Mouse (Mus musculus): ENCODE results near the gene Gm4787. TPM values are rescaled to one million over a fixed set of nuclear protein-coding genes. Genes with fewer than 3 reads are reported as not detected.
A peak's percentile ranks its signal among the peaks of the same experiment; 100 is the strongest.
"Not testable (repeated sequence)": the region's sequence is repeated elsewhere in the genome, so short reads cannot be mapped to it uniquely, and the experiment has no call there.

The Gm4787 gene
- 0.96 and 1.1 TPM in 2 replicates for polyA plus RNA-seq (2012; rRNA removed)
- polyA plus RNA-seq (2014; fragmentation: Nextera tagmentation; extraction: Ambion mirVana): 0.19 and 0.22 TPM in 2 replicates

DNA sequence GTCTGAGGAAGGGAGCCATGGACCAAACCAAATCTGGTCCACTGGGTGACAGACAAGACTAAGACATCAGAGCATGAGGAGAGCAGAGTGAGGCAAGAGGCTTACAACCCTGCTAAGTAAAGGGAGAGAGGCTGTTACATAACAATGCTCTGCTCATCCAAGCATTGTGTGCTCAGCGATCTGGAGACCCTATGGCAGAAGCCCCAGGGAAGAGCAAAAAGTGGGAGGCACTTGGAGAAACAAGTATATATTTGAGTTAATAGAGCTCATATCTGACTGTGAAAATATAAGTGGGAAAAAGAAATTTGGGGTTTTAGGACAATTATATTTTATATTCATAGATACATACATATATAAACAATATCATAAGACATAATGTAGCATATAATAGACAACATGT is at the start of gene Gm4787:
Gm4787 (minus strand) TSS at position 101 of the 400 bp plus-strand sequence.
- not testable (repeated sequence) for H3K4me2 ChIP-seq (replicated peaks; ENCODE audit: low read depth, low read length, severe bottlenecking); H3K27ac ChIP-seq (replicated peaks; ENCODE audit: low read depth, low read length); H3K27me3 ChIP-seq (ENCODE audit: control insufficient read depth, insufficient read depth, low read length); H3K9me3 ChIP-seq (ENCODE audit: control insufficient read depth, low read length); ATAC-seq (ENCODE audit: low FRiP score, low read depth); H3K36me3 ChIP-seq (ENCODE audit: control insufficient read depth, insufficient read depth, low read length); H3K4me3 ChIP-seq (replicated peaks; ENCODE audit: low read length); DNase-seq (ENCODE audit: low spot score); H3K4me1 ChIP-seq (ENCODE audit: control insufficient read depth, insufficient read depth, low read length); H3K9ac ChIP-seq (ENCODE audit: low read depth, low read length, severe bottlenecking)
- WGBS: 91% methylated on average over 1 of the region's 1 CpGs

DNA sequence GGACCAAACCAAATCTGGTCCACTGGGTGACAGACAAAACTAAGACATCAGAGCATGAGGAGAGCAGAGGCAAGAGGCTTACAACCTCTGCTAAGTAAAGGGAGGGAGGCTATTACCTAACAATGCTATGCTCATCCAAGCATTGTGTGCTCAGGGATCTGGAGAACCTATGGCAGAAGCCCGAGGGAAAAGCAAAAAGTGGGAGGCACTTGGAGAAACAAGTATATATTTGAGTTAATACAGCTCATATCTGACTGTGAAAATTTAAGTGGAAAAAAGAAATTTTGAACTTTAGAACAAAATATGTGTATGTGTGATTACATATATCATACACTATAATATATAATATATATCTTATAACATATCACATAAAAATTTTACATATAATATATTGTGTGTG is 42.6 kb upstream of the Gm4787 start, which contains the start of gene Adam4:
Adam4 (minus strand) TSS at position 101 of the 400 bp plus-strand sequence.
- Histone ChIP-seq H3K4me3 (replicated peaks; ENCODE audit: low read length) (no peak within 1 kb of the TSS), H3K4me1 (ENCODE audit: control insufficient read depth, insufficient read depth, low read length) (no peaks in the 10 kb centered on the region), H3K9ac (ENCODE audit: low read depth, low read length, severe bottlenecking) (no peak within 1 kb of the TSS), H3K36me3 (ENCODE audit: control insufficient read depth, insufficient read depth, low read length) (0 out of 2 replicates have a peak, but pooled peaks cover 2% of the 10 kb centered on the region), H3K27ac (replicated peaks; ENCODE audit: low read depth, low read length) (no peak within 1 kb of the TSS), H3K27me3 (ENCODE audit: control insufficient read depth, insufficient read depth, low read length) (no peaks in the 10 kb centered on the region), H3K9me3 (ENCODE audit: control insufficient read depth, low read length) (0 out of 2 replicates have a peak, but pooled peaks cover 7% of the 10 kb centered on the region), H3K4me2 (replicated peaks; ENCODE audit: low read depth, low read length, severe bottlenecking) (no peak within 1 kb of the TSS)
- no peak for TF ChIP-seq POLR2A (IDR thresholded peaks at IDR 0.05; ENCODE audit: borderline replicate concordance, extremely low read depth, insufficient read depth, insufficient read length)
- no peak for ATAC-seq (ENCODE audit: low FRiP score, low read depth)
- 88% methylated on average over 1 of the region's 1 CpGs for WGBS
- no peak for DNase-seq (ENCODE audit: low spot score)

DNA sequence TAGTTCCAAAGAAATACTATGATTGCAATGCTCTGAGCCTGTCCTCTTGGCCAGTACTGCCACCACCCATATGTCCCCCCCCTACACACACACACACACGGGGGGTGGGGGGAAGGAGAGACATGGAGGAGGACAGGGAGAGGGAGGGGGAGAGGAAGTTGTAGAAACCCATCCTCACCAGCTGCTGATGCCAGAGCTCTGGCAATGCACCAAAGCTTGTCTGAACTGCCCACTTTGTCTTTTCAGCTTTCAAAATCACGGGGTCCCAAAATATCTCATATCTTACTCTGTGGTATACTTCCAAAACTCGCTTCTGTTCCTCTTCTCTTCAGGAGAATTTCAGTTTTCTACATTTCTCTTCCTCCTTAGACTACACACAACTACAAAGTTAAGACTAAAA is 33.9 kb upstream of the Gm4787 start:
- Histone ChIP-seq H3K36me3 (ENCODE audit: control insufficient read depth, insufficient read depth, low read length) (no peaks in the 10 kb centered on the region), H3K27ac (replicated peaks; ENCODE audit: low read depth, low read length) (no peak overlapping the region), H3K4me1 (ENCODE audit: control insufficient read depth, insufficient read depth, low read length) (no peaks in the 10 kb centered on the region), H3K4me2 (replicated peaks; ENCODE audit: low read depth, low read length, severe bottlenecking) (no peak overlapping the region), H3K9ac (ENCODE audit: low read depth, low read length, severe bottlenecking) (no peak overlapping the region), H3K9me3 (ENCODE audit: control insufficient read depth, low read length) (no peaks in the 10 kb centered on the region), H3K27me3 (ENCODE audit: control insufficient read depth, insufficient read depth, low read length) (no peaks in the 10 kb centered on the region), H3K4me3 (replicated peaks; ENCODE audit: low read length) (no peak overlapping the region)
- 77% methylated on average over 3 of the region's 3 CpGs for WGBS
- ATAC-seq (ENCODE audit: low FRiP score, low read depth): no peak
- DNase-seq (ENCODE audit: low spot score): no peak
- no peak for TF ChIP-seq POLR2A (IDR thresholded peaks at IDR 0.05; ENCODE audit: borderline replicate concordance, extremely low read depth, insufficient read depth, insufficient read length)

GRCm38 (mm10) chr12:81408966-81409365 is 29.7 kb upstream of the Gm4787 start:
- Histone ChIP-seq H3K27me3 (ENCODE audit: control insufficient read depth, insufficient read depth, low read length) (no peaks in the 10 kb centered on the region), H3K9me3 (ENCODE audit: control insufficient read depth, low read length) (no peaks in the 10 kb centered on the region), H3K9ac (ENCODE audit: low read depth, low read length, severe bottlenecking) (no peak overlapping the region), H3K36me3 (ENCODE audit: control insufficient read depth, insufficient read depth, low read length) (no peaks in the 10 kb centered on the region), H3K27ac (replicated peaks; ENCODE audit: low read depth, low read length) (no peak overlapping the region), H3K4me1 (ENCODE audit: control insufficient read depth, insufficient read depth, low read length) (no peaks in the 10 kb centered on the region), H3K4me3 (replicated peaks; ENCODE audit: low read length) (no peak overlapping the region), H3K4me2 (replicated peaks; ENCODE audit: low read depth, low read length, severe bottlenecking) (no peak overlapping the region)
- WGBS: 83% methylated on average over 3 of the region's 3 CpGs
- no peak for ATAC-seq (ENCODE audit: low FRiP score, low read depth)
- no peak for TF ChIP-seq POLR2A (IDR thresholded peaks at IDR 0.05; ENCODE audit: borderline replicate concordance, extremely low read depth, insufficient read depth, insufficient read length)
- DNase-seq (ENCODE audit: low spot score): no peak

GRCm38 (mm10) chr12:81402187-81402586 is 22.9 kb upstream of the Gm4787 start:
- Histone ChIP-seq H3K4me1 (ENCODE audit: control insufficient read depth, insufficient read depth, low read length) (no peaks in the 10 kb centered on the region), H3K4me3 (replicated peaks; ENCODE audit: low read length) (no peak overlapping the region), H3K27me3 (ENCODE audit: control insufficient read depth, insufficient read depth, low read length) (no peaks in the 10 kb centered on the region), H3K36me3 (ENCODE audit: control insufficient read depth, insufficient read depth, low read length) (no peaks in the 10 kb centered on the region), H3K27ac (replicated peaks; ENCODE audit: low read depth, low read length) (no peak overlapping the region), H3K9ac (ENCODE audit: low read depth, low read length, severe bottlenecking) (no peak overlapping the region), H3K4me2 (replicated peaks; ENCODE audit: low read depth, low read length, severe bottlenecking) (no peak overlapping the region), H3K9me3 (ENCODE audit: control insufficient read depth, low read length) (no peaks in the 10 kb centered on the region)
- ATAC-seq (ENCODE audit: low FRiP score, low read depth) (no peak), DNase-seq (ENCODE audit: low spot score) (peak; percentile 60)
- WGBS: 14% methylated on average over 1 of the region's 1 CpGs
- TF ChIP-seq POLR2A (IDR thresholded peaks at IDR 0.05; ENCODE audit: borderline replicate concordance, extremely low read depth, insufficient read depth, insufficient read length): no peak

DNA sequence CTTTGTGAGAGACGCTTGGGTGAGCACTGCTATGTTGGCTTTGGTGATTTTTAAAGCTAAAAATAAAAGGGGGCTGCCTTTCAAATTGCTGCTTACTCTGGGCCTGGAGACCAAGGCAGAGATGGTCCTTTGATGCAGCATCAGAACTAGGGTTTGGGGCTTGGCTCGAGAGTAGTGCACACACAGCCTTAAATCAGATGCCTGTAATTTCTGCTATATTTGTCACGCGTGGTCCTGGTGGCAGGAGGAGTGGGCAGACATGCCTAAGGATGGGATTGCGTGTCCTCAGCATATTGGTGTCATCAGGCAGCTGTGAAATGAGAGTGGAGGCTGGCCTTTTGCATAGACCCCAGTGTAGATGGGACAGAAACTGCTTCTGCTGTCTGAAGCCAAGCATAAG is 45.4 kb downstream of the Gm4787 start:
- no peak for TF ChIP-seq POLR2A (IDR thresholded peaks at IDR 0.05; ENCODE audit: borderline replicate concordance, extremely low read depth, insufficient read depth, insufficient read length)
- H3K27me3 ChIP-seq (ENCODE audit: control insufficient read depth, insufficient read depth, low read length): peaks cover 17% of the 10 kb centered on the region
- peak overlapping the region; percentile 65; the same call in 1 of the 2 replicates for H3K4me3 ChIP-seq (replicated peaks; ENCODE audit: low read length)
- no peaks in the 10 kb centered on the region for H3K36me3 ChIP-seq (ENCODE audit: control insufficient read depth, insufficient read depth, low read length)
- no peaks in the 10 kb centered on the region for H3K9me3 ChIP-seq (ENCODE audit: control insufficient read depth, low read length)
- 77% methylated on average over 5 of the region's 5 CpGs for WGBS
- H3K9ac ChIP-seq (ENCODE audit: low read depth, low read length, severe bottlenecking): no peak overlapping the region
- 0 out of 2 replicates have a peak, but pooled peaks cover 5% of the 10 kb centered on the region for H3K4me1 ChIP-seq (ENCODE audit: control insufficient read depth, insufficient read depth, low read length)
- ATAC-seq (ENCODE audit: low FRiP score, low read depth) (no peak), DNase-seq (ENCODE audit: low spot score) (no peak)
- H3K27ac ChIP-seq (replicated peaks; ENCODE audit: low read depth, low read length): no peak overlapping the region
- no peak overlapping the region for H3K4me2 ChIP-seq (replicated peaks; ENCODE audit: low read depth, low read length, severe bottlenecking)
